Mouse (Mus musculus): ENCODE measurements at regions not wholly inside any gene's neighbourhood (a gene's known extent, or its start where the extent isn't known, plus 50 kb on each side); places are given as distances from the start of the nearest gene placed in this dataset.

- Histone ChIP-seq H3K4me2 (no peak overlapping the region), H3K27me3 (replicated peaks) (no peaks in the 10 kb centered on the region), H3K9me3 (no peaks in the 10 kb centered on the region), H3K9ac (no peak overlapping the region), H3K4me1 (peaks cover 12% of the 10 kb centered on the region), H3K36me3 (replicated peaks) (no peaks in the 10 kb centered on the region), H3K4me3 (no peak overlapping the region), H3K27ac (no peak overlapping the region)
- whole genome bisulfite sequencing: 53% methylated on average over 9 of the region's 9 CpGs
- 0 out of 2 replicates have a peak, but pooled peaks have one; percentile 52 for ATAC-seq (replicated peaks)
Measured at GRCm38 (mm10) chr11:71414403-71415140, 184.0 kb upstream of the Nlrp1b start.

GRCm38 (mm10) chr11:71415451-71415850 lies 184.9 kb upstream of the Nlrp1b start:
- Histone ChIP-seq H3K4me1 (peaks cover 12% of the 10 kb centered on the region), H3K27ac (no peak overlapping the region), H3K4me2 (no peak overlapping the region), H3K9ac (no peak overlapping the region), H3K4me3 (no peak overlapping the region), H3K36me3 (replicated peaks) (no peaks in the 10 kb centered on the region), H3K9me3 (no peaks in the 10 kb centered on the region), H3K27me3 (replicated peaks) (no peaks in the 10 kb centered on the region)
- ATAC-seq (replicated peaks): no peak
- 23% methylated on average over 3 of the region's 3 CpGs for WGBS

GRCm38 (mm10) chr11:71422291-71422840 lies 191.8 kb upstream of the Nlrp1b start:
- no peak overlapping the region for H3K27ac ChIP-seq
- no peak overlapping the region for H3K4me2 ChIP-seq
- no peaks in the 10 kb centered on the region for H3K27me3 ChIP-seq (replicated peaks)
- 62% methylated on average over 2 of the region's 2 CpGs for WGBS
- H3K9ac ChIP-seq: no peak overlapping the region
- H3K4me3 ChIP-seq: no peak overlapping the region
- H3K4me1 ChIP-seq: no peaks in the 10 kb centered on the region
- H3K9me3 ChIP-seq: no peaks in the 10 kb centered on the region
- no peaks in the 10 kb centered on the region for H3K36me3 ChIP-seq (replicated peaks)
- no peak for ATAC-seq (replicated peaks)

- no peak overlapping the region for H3K4me3 ChIP-seq
- no peaks in the 10 kb centered on the region for H3K27me3 ChIP-seq (replicated peaks)
- no peaks in the 10 kb centered on the region for H3K4me1 ChIP-seq
- no peak overlapping the region for H3K27ac ChIP-seq
- no peak for ATAC-seq (replicated peaks)
- no peaks in the 10 kb centered on the region for H3K9me3 ChIP-seq
- H3K36me3 ChIP-seq (replicated peaks): no peaks in the 10 kb centered on the region
- WGBS: 80% methylated on average over 3 of the region's 3 CpGs
- no peak overlapping the region for H3K4me2 ChIP-seq
- no peak overlapping the region for H3K9ac ChIP-seq
Measured at GRCm38 (mm10) chr11:71423242-71423641, 192.7 kb upstream of the Nlrp1b start.

- Histone ChIP-seq H3K36me3 (replicated peaks) (no peaks in the 10 kb centered on the region), H3K27ac (no peak overlapping the region), H3K9ac (no peak overlapping the region), H3K9me3 (no peaks in the 10 kb centered on the region), H3K4me2 (no peak overlapping the region), H3K4me3 (no peak overlapping the region), H3K4me1 (no peaks in the 10 kb centered on the region), H3K27me3 (replicated peaks) (no peaks in the 10 kb centered on the region)
- WGBS: 67% methylated on average over 5 of the region's 5 CpGs
- ATAC-seq (replicated peaks): no peak
Measured at GRCm38 (mm10) chr11:71424879-71425278, 194.3 kb upstream of the Nlrp1b start.

GRCm38 (mm10) chr11:71429739-71430138 lies 199.2 kb upstream of the Nlrp1b start:
- 86% methylated on average over 22 of the region's 22 CpGs for WGBS
- ATAC-seq (replicated peaks): no peak

GRCm38 (mm10) chr11:71434241-71434640 lies 203.7 kb upstream of the Nlrp1b start:
- H3K9me3 ChIP-seq: no peaks in the 10 kb centered on the region
- no peak for ATAC-seq (replicated peaks)
- H3K27ac ChIP-seq: 0 out of 2 replicates have a peak overlapping the region, but pooled peaks have one; percentile 18
- no peak overlapping the region for H3K4me2 ChIP-seq
- H3K9ac ChIP-seq: no peak overlapping the region
- 40% methylated on average over 6 of the region's 6 CpGs for WGBS
- H3K4me1 ChIP-seq: peaks cover 16% of the 10 kb centered on the region
- no peaks in the 10 kb centered on the region for H3K27me3 ChIP-seq (replicated peaks)
- H3K4me3 ChIP-seq: no peak overlapping the region
- H3K36me3 ChIP-seq (replicated peaks): no peaks in the 10 kb centered on the region

More at GRCm38 (mm10) chr11:71429739-71430138, 199.2 kb upstream of the Nlrp1b start:
- H3K27ac ChIP-seq: no peak overlapping the region
- no peaks in the 10 kb centered on the region for H3K27me3 ChIP-seq (replicated peaks)
- H3K4me3 ChIP-seq: no peak overlapping the region
- no peaks in the 10 kb centered on the region for H3K9me3 ChIP-seq
- H3K4me2 ChIP-seq: no peak overlapping the region
- H3K36me3 ChIP-seq (replicated peaks): no peaks in the 10 kb centered on the region
- 0 out of 2 replicates have a peak, but pooled peaks cover under 1% of the 10 kb centered on the region for H3K4me1 ChIP-seq
- no peak overlapping the region for H3K9ac ChIP-seq

- Histone ChIP-seq H3K4me3 (no peak overlapping the region), H3K9ac (no peak overlapping the region), H3K4me2 (no peak overlapping the region), H3K27me3 (replicated peaks) (no peaks in the 10 kb centered on the region), H3K9me3 (no peaks in the 10 kb centered on the region), H3K27ac (0 out of 2 replicates have a peak overlapping the region, but pooled peaks have one; percentile 26), H3K36me3 (replicated peaks) (no peaks in the 10 kb centered on the region), H3K4me1 (peaks cover 20% of the 10 kb centered on the region)
- no peak for ATAC-seq (replicated peaks)
- WGBS: 42% methylated on average over 5 of the region's 5 CpGs
Measured at GRCm38 (mm10) chr11:71434886-71435285, 204.4 kb upstream of the Nlrp1b start.

GRCm38 (mm10) chr11:71435745-71436144 lies 205.2 kb upstream of the Nlrp1b start:
- 55% methylated on average over 8 of the region's 8 CpGs for WGBS
- Histone ChIP-seq H3K4me3 (no peak overlapping the region), H3K9ac (no peak overlapping the region)

GRCm38 (mm10) chr11:71436335-71436734 lies 205.8 kb upstream of the Nlrp1b start:
- Histone ChIP-seq H3K36me3 (replicated peaks) (no peaks in the 10 kb centered on the region), H3K9me3 (no peaks in the 10 kb centered on the region), H3K4me3 (no peak overlapping the region), H3K9ac (no peak overlapping the region), H3K4me1 (peaks cover 28% of the 10 kb centered on the region), H3K4me2 (no peak overlapping the region), H3K27me3 (replicated peaks) (no peaks in the 10 kb centered on the region), H3K27ac (no peak overlapping the region)
- WGBS: 42% methylated on average over 1 of the region's 1 CpGs
- no peak for ATAC-seq (replicated peaks)

More at GRCm38 (mm10) chr11:71435745-71436144, 205.2 kb upstream of the Nlrp1b start:
- Histone ChIP-seq H3K9me3 (no peaks in the 10 kb centered on the region), H3K4me2 (no peak overlapping the region), H3K4me1 (peaks cover 28% of the 10 kb centered on the region), H3K27ac (peak overlapping the region; percentile 59; the same call in 1 of the 2 replicates), H3K27me3 (replicated peaks) (no peaks in the 10 kb centered on the region), H3K36me3 (replicated peaks) (no peaks in the 10 kb centered on the region)
- no peak for ATAC-seq (replicated peaks)

- ATAC-seq (replicated peaks): no peak
- H3K9me3 ChIP-seq: no peaks in the 10 kb centered on the region
- H3K4me2 ChIP-seq: no peak overlapping the region
- peaks cover 28% of the 10 kb centered on the region for H3K4me1 ChIP-seq
- no peak overlapping the region for H3K9ac ChIP-seq
- H3K27me3 ChIP-seq (replicated peaks): no peaks in the 10 kb centered on the region
- 79% methylated on average over 2 of the region's 2 CpGs for WGBS
- no peak overlapping the region for H3K27ac ChIP-seq
- no peak overlapping the region for H3K4me3 ChIP-seq
- H3K36me3 ChIP-seq (replicated peaks): no peaks in the 10 kb centered on the region
Measured at GRCm38 (mm10) chr11:71436801-71437200, 206.3 kb upstream of the Nlrp1b start.

- Histone ChIP-seq H3K27me3 (replicated peaks) (no peaks in the 10 kb centered on the region), H3K36me3 (replicated peaks) (no peaks in the 10 kb centered on the region), H3K9me3 (no peaks in the 10 kb centered on the region), H3K4me1 (peaks cover 27% of the 10 kb centered on the region), H3K27ac (peak overlapping the region; percentile 67), H3K4me2 (peak overlapping the region; percentile 38), H3K9ac (no peak overlapping the region), H3K4me3 (peak overlapping the region; percentile 2; the same call in 1 of the 2 replicates)
- under 1% methylated on average over 17 of the region's 17 CpGs for WGBS
- peak; percentile 80 for ATAC-seq (replicated peaks)
Measured at GRCm38 (mm10) chr11:71439871-71440270, 209.3 kb upstream of the Nlrp1b start.
